ENCODE assay signal across 16 mouse cellular contexts in the genomic region with DNA sequence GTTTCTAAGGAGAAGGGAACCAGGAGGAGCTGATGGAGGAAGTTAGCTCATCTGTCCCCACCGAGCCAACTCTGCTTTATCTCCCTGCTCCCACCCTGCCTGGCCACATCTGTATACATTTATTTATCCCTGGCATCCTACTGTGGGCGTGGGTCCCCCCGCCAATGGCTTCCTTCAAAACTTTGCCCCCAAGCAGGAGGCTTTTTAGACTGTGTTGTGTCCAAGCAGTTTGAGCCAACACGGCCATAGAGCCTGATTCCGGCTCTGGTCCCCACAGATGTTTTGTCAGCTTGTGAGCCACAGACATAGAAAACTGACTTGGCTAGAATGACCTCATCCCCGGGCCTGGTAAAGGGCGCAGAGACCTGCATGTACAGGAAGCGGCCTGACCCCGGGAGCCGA.
DNase-seq lines count a peak whose midpoint lies in the region; ATAC-seq and TF ChIP-seq lines count a peak whose summit lies in the region.
"Had no signal": no experiment of that assay in that cellular context is flagged by ENCODE, and none has a peak within 500 bp of the region (broad histone marks: within the 10 kb centered on the region; RNA-seq: fewer than 3 reads in every experiment).

No protein-coding gene starts in this region.

- no peak for ATAC-seq in kidney, embryonic 16.5 days (ENCODE audit: low FRiP score, low TSS enrichment)
- peak; percentile 39 for ATAC-seq in heart, embryonic 15.5 days (replicated peaks; ENCODE audit: insufficient number of reproducible peaks, insufficient read depth, low FRiP score, low read depth)
- peak; percentile 91 for ATAC-seq in lung, postnatal 0 days
- ATAC-seq: hindbrain, embryonic 16.5 days had no signal

- no peak overlapping the region for H3K4me3 ChIP-seq in gastrocnemius, adult 2 months
- H3K4me3 ChIP-seq in kidney, embryonic 16.5 days (ENCODE audit: low read length) = no peak overlapping the region
- H3K4me3 ChIP-seq in heart, embryonic 15.5 days = no peak overlapping the region
- no peak overlapping the region for H3K4me3 ChIP-seq in lung, postnatal 0 days (ENCODE audit: low read depth, low read length)
- H3K4me3 ChIP-seq: embryonic facial prominence, embryonic 15.5 days; liver, embryonic 15.5 days; midbrain, embryonic 10.5 days had no signal

- H3K27me3 ChIP-seq in kidney, embryonic 16.5 days (ENCODE audit: insufficient read depth, low read length) = no peaks in the 10 kb centered on the region
- H3K27me3 ChIP-seq in heart, embryonic 15.5 days = no peaks in the 10 kb centered on the region
- no peaks in the 10 kb centered on the region for H3K27me3 ChIP-seq in lung, postnatal 0 days (replicated peaks; ENCODE audit: insufficient read depth, low read length)
- H3K27me3 ChIP-seq: CH12.LX; embryonic facial prominence, embryonic 15.5 days; liver, embryonic 15.5 days had no signal

- H3K9me3 ChIP-seq in kidney, embryonic 16.5 days (ENCODE audit: low read length) = 0 out of 2 replicates have a peak, but pooled peaks cover 7% of the 10 kb centered on the region
- no peaks in the 10 kb centered on the region for H3K9me3 ChIP-seq in heart, embryonic 15.5 days (replicated peaks)
- H3K9me3 ChIP-seq in lung, postnatal 0 days (ENCODE audit: low read length) = no peaks in the 10 kb centered on the region
- H3K9me3 ChIP-seq: embryonic facial prominence, embryonic 15.5 days; liver, embryonic 15.5 days had no signal

- DNase-seq in gastrocnemius, adult 2 months = no peak
- DNase-seq in gastrocnemius, adult 18-20 months (ENCODE audit: low spot score) = no peak
- peak; percentile 27 for DNase-seq in kidney, postnatal 14 days
- DNase-seq in lung, postnatal 0 days (ENCODE audit: low spot score) = peak; percentile 64
- no peak for DNase-seq in retina, postnatal 1 day
- DNase-seq in spleen, adult 12 weeks (ENCODE audit: low spot score) = no peak
- DNase-seq: adrenal gland, postnatal 14 days; cerebellum, adult 9-10 months; thymus, postnatal 25 days had no signal

- peaks cover 12% of the 10 kb centered on the region; the same call in 1 of the 2 replicates for H3K4me1 ChIP-seq in kidney, embryonic 16.5 days (ENCODE audit: insufficient read depth, low read length)
- H3K4me1 ChIP-seq in heart, embryonic 15.5 days (replicated peaks) = peaks cover 34% of the 10 kb centered on the region
- H3K4me1 ChIP-seq in lung, postnatal 0 days (ENCODE audit: insufficient read depth, low read depth, low read length) = no peaks in the 10 kb centered on the region
- H3K4me1 ChIP-seq: liver, embryonic 15.5 days; midbrain, embryonic 10.5 days had no signal

- H3K9ac ChIP-seq in kidney, embryonic 16.5 days (replicated peaks; ENCODE audit: low read length) = no peak overlapping the region
- no peak overlapping the region for H3K9ac ChIP-seq in heart, embryonic 15.5 days
- no peak overlapping the region for H3K9ac ChIP-seq in lung, postnatal 0 days (replicated peaks; ENCODE audit: low read depth)
- H3K9ac ChIP-seq: embryonic facial prominence, embryonic 15.5 days; liver, embryonic 15.5 days had no signal

- no peak for TF ChIP-seq CTCF in gastrocnemius, adult 2 months (IDR thresholded peaks at IDR 0.05)
- TF ChIP-seq CTCF in lung, postnatal 0 days (IDR thresholded peaks at IDR 0.05) = no peak

- intact Hi-C loops in gastrocnemius, adult 2 months (cut with DNase I) = no loop called here

- 60% methylated on average over 10 of the region's 10 CpGs for WGBS in kidney, embryonic 16.5 days
- 51% methylated on average over 10 of the region's 10 CpGs for WGBS in heart, embryonic 15.5 days
- WGBS in lung, postnatal 0 days = 48% methylated on average over 10 of the region's 10 CpGs

- peak; percentile 89 for TF ChIP-seq EP300 in lung, postnatal 0 days (IDR thresholded peaks at IDR 0.05)

- 0 out of 2 replicates have a peak overlapping the region, but pooled peaks have one; percentile 12 for H3K27ac ChIP-seq in gastrocnemius, adult 2 months
- no peak overlapping the region for H3K27ac ChIP-seq in kidney, embryonic 16.5 days (ENCODE audit: low read length)
- no peak overlapping the region for H3K27ac ChIP-seq in heart, embryonic 15.5 days
- no peak overlapping the region; the same call in 1 of the 2 replicates for H3K27ac ChIP-seq in lung, postnatal 0 days (ENCODE audit: low read length)
- H3K27ac ChIP-seq: embryonic facial prominence, embryonic 15.5 days; liver, embryonic 15.5 days; midbrain, embryonic 10.5 days had no signal

- H3K4me2 ChIP-seq in kidney, embryonic 16.5 days (replicated peaks; ENCODE audit: low read depth, low read length) = no peak overlapping the region
- H3K4me2 ChIP-seq in heart, embryonic 15.5 days = no peak overlapping the region
- no peak overlapping the region for H3K4me2 ChIP-seq in lung, postnatal 0 days (replicated peaks; ENCODE audit: low read depth, low read length)
- H3K4me2 ChIP-seq: embryonic facial prominence, embryonic 15.5 days; liver, embryonic 15.5 days had no signal

- H3K36me3 ChIP-seq in kidney, embryonic 16.5 days (ENCODE audit: insufficient read depth, low read length) = 0 out of 2 replicates have a peak, but pooled peaks cover 4% of the 10 kb centered on the region
- H3K36me3 ChIP-seq in heart, embryonic 15.5 days = no peaks in the 10 kb centered on the region
- no peaks in the 10 kb centered on the region for H3K36me3 ChIP-seq in lung, postnatal 0 days (ENCODE audit: insufficient read depth, low read length)
- H3K36me3 ChIP-seq: embryonic facial prominence, embryonic 15.5 days; liver, embryonic 15.5 days had no signal

Comparison
In these comparisons a context has a peak if more than half of its experiments do, and no peak if none do; other contexts are left out.
1. DNase-seq: peak in kidney, postnatal 14 days (single experiment) and lung, postnatal 0 days (single experiment); none in gastrocnemius, adult 2 months (single experiment), gastrocnemius, adult 18-20 months (single experiment), retina, postnatal 1 day (single experiment) and spleen, adult 12 weeks (single experiment).